27 mouse cellular contexts compared by ENCODE assay signal in the genomic region with DNA sequence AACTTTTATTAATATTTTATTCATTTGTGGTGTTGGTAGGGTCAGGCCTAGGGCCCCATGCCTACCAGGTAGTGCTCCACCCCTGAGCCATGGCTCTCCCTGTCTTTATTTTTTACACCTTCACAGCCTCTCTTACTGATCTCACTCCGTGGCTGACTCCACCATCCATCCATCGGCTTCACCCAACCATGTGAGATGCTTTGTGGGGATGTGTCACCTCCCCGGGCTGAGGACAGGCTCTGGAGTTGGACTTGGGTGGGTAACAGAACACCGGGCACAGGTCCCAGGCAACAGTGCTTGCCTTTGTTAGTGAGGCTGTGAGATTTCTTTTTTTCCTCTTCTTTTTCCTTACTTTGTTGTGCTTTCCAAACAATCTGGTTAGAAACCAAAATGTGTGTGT.
"Had no signal": no experiment of that assay in that cellular context is flagged by ENCODE, and none has a peak within 500 bp of the region (broad histone marks: within the 10 kb centered on the region; RNA-seq: fewer than 3 reads in every experiment).

No protein-coding gene starts in this region.

- ATAC-seq: forebrain, embryonic 13.5 days; forebrain, embryonic 14.5 days; forebrain, embryonic 15.5 days; forebrain, embryonic 16.5 days; forebrain, postnatal 0 days had no signal

- H3K9me3 ChIP-seq: embryonic facial prominence, embryonic 13.5 days; embryonic facial prominence, embryonic 15.5 days; forebrain, embryonic 15.5 days had no signal

- H3K36me3 ChIP-seq: embryonic facial prominence, embryonic 10.5 days; embryonic facial prominence, embryonic 12.5 days; embryonic facial prominence, embryonic 13.5 days; embryonic facial prominence, embryonic 15.5 days; forebrain, embryonic 10.5 days; forebrain, embryonic 12.5 days; forebrain, embryonic 15.5 days had no signal

- H3K27ac ChIP-seq: embryonic facial prominence, embryonic 10.5 days; embryonic facial prominence, embryonic 12.5 days; embryonic facial prominence, embryonic 13.5 days; embryonic facial prominence, embryonic 15.5 days; forebrain, embryonic 10.5 days; forebrain, embryonic 12.5 days; forebrain, embryonic 13.5 days; forebrain, embryonic 15.5 days; gastrocnemius, adult 2 months; heart, adult 2 months had no signal

- H3K27me3 ChIP-seq: embryonic facial prominence, embryonic 12.5 days; embryonic facial prominence, embryonic 13.5 days; embryonic facial prominence, embryonic 15.5 days; forebrain, embryonic 12.5 days; forebrain, embryonic 13.5 days; forebrain, embryonic 15.5 days had no signal

- H3K4me3 ChIP-seq: embryonic facial prominence, embryonic 10.5 days; embryonic facial prominence, embryonic 12.5 days; embryonic facial prominence, embryonic 13.5 days; embryonic facial prominence, embryonic 15.5 days; erythroblast, embryonic 14.5 days; forebrain, embryonic 10.5 days; forebrain, embryonic 12.5 days; forebrain, embryonic 13.5 days; forebrain, embryonic 15.5 days; gastrocnemius, adult 2 months; heart, adult 2 months had no signal

- DNase-seq: cerebellum, adult 2 months; cerebellum, adult 8-10 months; cerebellum, adult 9-10 months; cerebellum, adult 9-11 months; cerebellum, postnatal 10 days; cerebellum, postnatal 14 days; cerebellum, postnatal 25 days; cerebellum, postnatal 36 days; embryo, embryonic 11 days; forebrain, postnatal 0 days; gastrocnemius, adult 2 months; gastrocnemius, postnatal 10 days; gastrocnemius, postnatal 14 days; gastrocnemius, postnatal 25 days; gastrocnemius, postnatal 36 days; heart, adult 2 months had no signal

- H3K4me1 ChIP-seq: embryonic facial prominence, embryonic 10.5 days; embryonic facial prominence, embryonic 12.5 days; embryonic facial prominence, embryonic 13.5 days; embryonic facial prominence, embryonic 15.5 days; forebrain, embryonic 10.5 days; forebrain, embryonic 12.5 days; forebrain, embryonic 13.5 days; forebrain, embryonic 15.5 days had no signal
